Mouse (Mus musculus) kidney, adult 2 months (tissue): ENCODE results near the gene Cirbp. TPM values are rescaled to one million over a fixed set of nuclear protein-coding genes. Genes with fewer than 3 reads are reported as not detected.

Experiments
- DNase-seq: peaks from one replicate; pipeline ENCODE4 v3.0.0; 2021
- H3K27ac ChIP-seq: fragments of 200-500 bp; 2 replicates; pipeline ENCODE4 v1.5.1; 2012; ENCODE audit warnings: low read depth, low read length, control low read depth, inconsistent platforms; ENCODE audit not compliant: insufficient read depth
- H3K27me3 ChIP-seq: fragments of 200-500 bp; replicated peaks from 2 replicates; pipeline ENCODE4 v1.6.1; 2012; ENCODE audit warnings: mild to moderate bottlenecking, moderate library complexity, low read length, inconsistent platforms; ENCODE audit not compliant: control insufficient read depth, insufficient read depth
- H3K36me3 ChIP-seq: fragments of 200-500 bp; 2 replicates; pipeline ENCODE4 v1.6.1; 2012; ENCODE audit warnings: mild to moderate bottlenecking, moderate library complexity, low read length, inconsistent platforms; ENCODE audit not compliant: control insufficient read depth, insufficient read depth
- H3K4me1 ChIP-seq: fragments of 200-500 bp; 2 replicates; pipeline ENCODE4 v1.6.1; 2011; ENCODE audit warnings: low read length; ENCODE audit not compliant: control insufficient read depth, insufficient read depth
- H3K4me3 ChIP-seq: fragments of 200-500 bp; 2 replicates; pipeline ENCODE4 v1.5.1; 2011; ENCODE audit warnings: mild to moderate bottlenecking, low read depth, low read length, control low read depth; ENCODE audit not compliant: insufficient read depth
- CTCF ChIP-seq: fragments of 200-500 bp; conservative IDR thresholded peaks from 2 replicates; pipeline ENCODE4 v1.5.1; 2011; ENCODE audit warnings: low read depth, mild to moderate bottlenecking, control low read depth, low read length, moderate library complexity, mixed read lengths; ENCODE audit not compliant: insufficient read depth, insufficient read length
- POLR2A ChIP-seq: fragments of 200-500 bp; IDR thresholded peaks from one replicate; pipeline ENCODE4 v1.6.1; 2011; ENCODE audit warnings: low read depth, low read length, control low read depth
- WGBS: fragments of 180-500 bp; shearing (Covaris S2); methylation state at CpG from one replicate; pipeline ENCODE4 v1.1.7; 2018; 5-methylcytosine and 5-hydroxymethylcytosine counted together
- polyA plus RNA-seq: library from polyadenylated mRNA; depleted of rRNA; stranded (reverse); fragments of >200 nt; gene quantifications from 2 replicates; pipeline ENCODE4 v1.2.3, GENCODE M21; 2012

Gene Cirbp
- polyA plus RNA-seq, 1 experiment = 86.7 TPM

- DNase-seq = peak; percentile 14
- Histone ChIP-seq H3K36me3 (peaks cover 18% of the 10 kb centered on the region), H3K4me1 (peaks cover 58% of the 10 kb centered on the region), H3K27ac (peak overlapping the region; percentile 30), H3K27me3 (no peaks in the 10 kb centered on the region), H3K4me3 (no peak overlapping the region)
- whole genome bisulfite sequencing = 49% methylated on average over 15 of the region's 15 CpGs
- TF ChIP-seq CTCF (no peak), POLR2A (no peak)
Observed at GRCm38 (mm10) chr10:80157141-80157929, 8.4 kb upstream of the Cirbp start.

DNA sequence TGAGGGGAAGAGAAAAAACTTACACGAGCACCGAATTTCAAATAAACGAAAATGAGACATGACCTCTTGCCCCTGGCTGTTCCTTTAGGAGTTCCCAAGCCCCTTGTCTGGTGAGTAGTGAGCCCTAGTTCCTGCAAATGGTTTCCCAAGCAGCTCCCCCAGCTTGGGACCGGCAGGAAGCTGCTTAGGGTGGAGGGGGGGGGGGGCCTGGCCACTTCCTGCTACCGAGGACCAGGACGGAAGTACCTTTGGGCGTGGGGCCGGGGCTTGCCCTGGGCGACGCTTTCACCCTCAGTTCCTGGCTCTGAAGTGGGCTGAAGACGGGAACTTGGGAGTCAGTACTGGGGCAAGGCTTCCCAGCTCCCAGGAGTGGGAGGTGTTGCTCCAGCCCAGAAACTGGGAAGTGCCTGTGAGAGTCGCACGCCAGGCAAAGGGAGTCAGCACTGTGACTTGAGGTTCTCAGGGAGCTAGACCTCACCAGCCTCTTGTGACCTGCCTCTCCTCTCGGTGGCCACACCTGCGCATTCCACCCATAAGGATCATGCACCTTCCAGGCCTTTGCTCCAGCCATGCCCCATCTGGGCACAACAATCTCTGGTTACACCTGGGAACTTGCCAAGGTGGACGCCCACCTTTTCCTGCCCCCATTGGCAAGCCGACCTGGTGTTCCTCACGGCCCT is 7.3 kb upstream of the Cirbp start:
- H3K4me3 ChIP-seq = no peak overlapping the region
- WGBS = 3% methylated on average over 18 of the region's 18 CpGs
- peak; percentile 86 for DNase-seq

GRCm38 (mm10) chr10:80159021-80159560 is 6.7 kb upstream of the Cirbp start:
- H3K4me1 ChIP-seq = peaks cover 48% of the 10 kb centered on the region
- peaks cover 15% of the 10 kb centered on the region for H3K36me3 ChIP-seq
- peak overlapping the region; percentile 29 for H3K4me3 ChIP-seq
- H3K27ac ChIP-seq = peak overlapping the region; percentile 93
- TF ChIP-seq POLR2A (peak; percentile 1), CTCF (no peak)
- H3K27me3 ChIP-seq = no peaks in the 10 kb centered on the region
- WGBS = 12% methylated on average over 12 of the region's 12 CpGs
- peak; percentile 63 for DNase-seq

More for the DNA sequence above, 7.3 kb upstream of the Cirbp start:
- H3K36me3 ChIP-seq = peaks cover 18% of the 10 kb centered on the region
- peaks cover 48% of the 10 kb centered on the region for H3K4me1 ChIP-seq
- TF ChIP-seq CTCF = no peak
- peak; percentile 63 for TF ChIP-seq POLR2A
- H3K27ac ChIP-seq = peak overlapping the region; percentile 93
- H3K27me3 ChIP-seq = no peaks in the 10 kb centered on the region

DNA sequence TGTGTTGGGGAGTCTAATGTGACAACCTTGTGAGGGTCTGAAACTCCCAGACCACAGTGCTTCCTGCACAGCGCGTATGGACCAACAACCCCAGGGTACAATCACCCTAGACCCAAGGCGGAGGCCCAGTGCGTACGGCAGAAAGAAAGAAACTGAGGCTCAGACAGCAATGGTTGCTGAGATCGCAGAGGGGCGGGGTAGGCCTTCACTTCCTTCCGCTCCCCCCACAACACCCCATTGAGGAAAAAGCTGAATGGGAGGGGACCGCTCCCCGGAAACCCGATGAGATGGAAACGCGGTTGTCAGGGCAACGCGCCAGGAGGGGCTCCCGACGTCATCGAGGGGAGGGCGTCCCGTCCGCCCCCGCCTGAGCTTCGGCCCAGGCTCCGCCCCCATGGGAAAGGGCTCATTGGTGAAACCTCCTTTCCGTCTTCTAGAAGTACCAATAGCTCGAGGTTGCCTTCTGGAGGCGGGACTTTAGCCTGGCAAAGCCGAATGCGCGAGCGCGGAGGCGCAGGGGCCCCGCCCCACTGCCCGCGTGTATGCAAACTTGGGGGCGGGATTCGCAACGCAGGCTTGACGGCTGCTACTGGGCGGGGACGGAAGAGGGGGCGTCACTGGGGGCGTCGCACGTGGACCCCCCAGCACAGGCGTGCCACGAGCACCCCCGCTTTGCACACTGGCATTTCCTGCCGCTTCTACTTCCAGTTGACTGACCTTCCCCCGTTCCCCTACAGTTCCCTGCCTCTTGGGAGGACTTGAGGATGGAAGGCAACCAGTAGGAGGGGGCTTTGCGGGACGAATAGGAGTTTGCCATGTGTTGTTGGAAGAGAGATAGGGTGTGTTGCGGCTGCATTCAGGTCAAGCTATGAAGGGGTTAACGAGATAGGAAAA is 6.0 kb upstream of the Cirbp start:
- Histone ChIP-seq H3K4me1 (peaks cover 43% of the 10 kb centered on the region), H3K4me3 (peak overlapping the region; percentile 29), H3K27ac (peak overlapping the region; percentile 97), H3K27me3 (no peaks in the 10 kb centered on the region), H3K36me3 (peaks cover 8% of the 10 kb centered on the region; the same call in 1 of the 2 replicates)
- peak; percentile 99 for DNase-seq
- no peak for TF ChIP-seq CTCF
- no peak for TF ChIP-seq POLR2A
- under 1% methylated on average over 55 of the region's 55 CpGs for WGBS

GRCm38 (mm10) chr10:80160455-80161371 is 5.1 kb upstream of the Cirbp start:
- peaks cover 4% of the 10 kb centered on the region; the same call in 1 of the 2 replicates for H3K36me3 ChIP-seq
- TF ChIP-seq CTCF = no peak
- no peak for TF ChIP-seq POLR2A
- peaks cover 37% of the 10 kb centered on the region for H3K4me1 ChIP-seq
- peak overlapping the region; percentile 97 for H3K27ac ChIP-seq
- H3K27me3 ChIP-seq = no peaks in the 10 kb centered on the region
- peak overlapping the region; percentile 30 for H3K4me3 ChIP-seq
- 1% methylated on average over 33 of the region's 33 CpGs for WGBS
- DNase-seq = peak; percentile 99
